In genomic region chr19:12009501-12010280, GRCm38 (mm10) we compare ENCODE assay signal across 8 mouse cellular contexts. TPM values are rescaled to one million over a fixed set of nuclear protein-coding genes. Genes with fewer than 3 reads are reported as not detected.
DNase-seq lines count a peak whose midpoint lies in the region; ATAC-seq and TF ChIP-seq lines count a peak whose summit lies in the region.

No protein-coding gene starts in this region.

- no peak for TF ChIP-seq CTCF in lung, postnatal 0 days (IDR thresholded peaks at IDR 0.05)

- no peaks in the 10 kb centered on the region for H3K27me3 ChIP-seq in forebrain, embryonic 16.5 days (replicated peaks; ENCODE audit: control insufficient read depth, insufficient read depth, low read length)
- no peaks in the 10 kb centered on the region for H3K27me3 ChIP-seq in hindbrain, embryonic 11.5 days (ENCODE audit: control insufficient read depth, insufficient read depth, low read length)
- no peaks in the 10 kb centered on the region for H3K27me3 ChIP-seq in lung, postnatal 0 days (replicated peaks; ENCODE audit: insufficient read depth, low read length)

- peak overlapping the region; percentile 71 for H3K4me3 ChIP-seq in forebrain, embryonic 16.5 days (replicated peaks; ENCODE audit: low read length)
- peak overlapping the region; percentile 63 for H3K4me3 ChIP-seq in hindbrain, embryonic 11.5 days (ENCODE audit: low read depth, low read length)
- peak overlapping the region; percentile 58 for H3K4me3 ChIP-seq in lung, postnatal 0 days (ENCODE audit: low read depth, low read length)

- peak overlapping the region; percentile 75 for H3K4me2 ChIP-seq in forebrain, embryonic 16.5 days (ENCODE audit: low read length)
- H3K4me2 ChIP-seq in hindbrain, embryonic 11.5 days (replicated peaks; ENCODE audit: low read depth, low read length), result peak overlapping the region; percentile 54
- peak overlapping the region; percentile 67 for H3K4me2 ChIP-seq in lung, postnatal 0 days (replicated peaks; ENCODE audit: low read depth, low read length)

- peak overlapping the region; percentile 96 for H3K27ac ChIP-seq in forebrain, embryonic 16.5 days (ENCODE audit: low read length)
- H3K27ac ChIP-seq in hindbrain, embryonic 11.5 days (ENCODE audit: low read depth, low read length), result peak overlapping the region; percentile 91
- H3K27ac ChIP-seq in lung, postnatal 0 days (ENCODE audit: low read length), result peak overlapping the region; percentile 85

- H3K36me3 ChIP-seq in forebrain, embryonic 16.5 days (ENCODE audit: control insufficient read depth, insufficient read depth), result no peaks in the 10 kb centered on the region
- no peaks in the 10 kb centered on the region for H3K36me3 ChIP-seq in hindbrain, embryonic 11.5 days (ENCODE audit: control insufficient read depth, insufficient read depth, low read length)
- H3K36me3 ChIP-seq in lung, postnatal 0 days (ENCODE audit: insufficient read depth, low read length), result no peaks in the 10 kb centered on the region

- WGBS in forebrain, embryonic 16.5 days, result 1% methylated on average over 24 of the region's 24 CpGs
- 1% methylated on average over 24 of the region's 24 CpGs for WGBS in hindbrain, embryonic 11.5 days
- WGBS in lung, postnatal 0 days, result 2% methylated on average over 24 of the region's 24 CpGs

- no peaks in the 10 kb centered on the region for H3K9me3 ChIP-seq in forebrain, embryonic 16.5 days (ENCODE audit: control insufficient read depth, low read length)
- no peaks in the 10 kb centered on the region for H3K9me3 ChIP-seq in hindbrain, embryonic 11.5 days (ENCODE audit: control insufficient read depth, low read length)
- H3K9me3 ChIP-seq in lung, postnatal 0 days (ENCODE audit: low read length), result no peaks in the 10 kb centered on the region

- peak overlapping the region; percentile 93 for H3K9ac ChIP-seq in forebrain, embryonic 16.5 days (replicated peaks; ENCODE audit: low read depth, low read length)
- peak overlapping the region; percentile 85 for H3K9ac ChIP-seq in hindbrain, embryonic 11.5 days (ENCODE audit: low read depth, low read length)
- H3K9ac ChIP-seq in lung, postnatal 0 days (replicated peaks; ENCODE audit: low read depth), result peak overlapping the region; percentile 43; the same call in 1 of the 2 replicates

- no peak for TF ChIP-seq EP300 in lung, postnatal 0 days (IDR thresholded peaks at IDR 0.05)

- peak; percentile 94 for DNase-seq in MEL-GATA-1-ER (ENCODE audit: extremely low read depth, low read depth)
- peak; percentile 84 for DNase-seq in c-Kit-positive CD71-positive TER-119-negative erythroid progenitor cells, embryonic 14.5 days (ENCODE audit: low read depth)
- DNase-seq in hindbrain, embryonic 11.5 days (ENCODE audit: low spot score), result peak; percentile 86
- peak; percentile 71 to 89 for DNase-seq in layer of hippocampus, postnatal 14 days (ENCODE audit: low spot score in 2 of 2)
- DNase-seq in lung, postnatal 0 days (ENCODE audit: low spot score), result peak; percentile 80
- DNase-seq in retina, embryonic 14.5 days (ENCODE audit: low spot score), result peak; percentile 92
- DNase-seq in urinary bladder, postnatal 14 days (ENCODE audit: low spot score), result peak; percentile 72

- ATAC-seq in forebrain, embryonic 16.5 days, result peak; percentile 11
- ATAC-seq in hindbrain, embryonic 11.5 days (ENCODE audit: low FRiP score), result peak; percentile 6; the same call in 1 of the 2 replicates
- ATAC-seq in lung, postnatal 0 days, result no peak

- H3K4me1 ChIP-seq in forebrain, embryonic 16.5 days (replicated peaks; ENCODE audit: control insufficient read depth, insufficient read depth, low read length), result peaks cover 11% of the 10 kb centered on the region
- H3K4me1 ChIP-seq in hindbrain, embryonic 11.5 days (replicated peaks; ENCODE audit: control insufficient read depth, insufficient read depth, low read length), result no peaks in the 10 kb centered on the region
- H3K4me1 ChIP-seq in lung, postnatal 0 days (ENCODE audit: insufficient read depth, low read depth, low read length), result peaks cover 4% of the 10 kb centered on the region; the same call in 1 of the 2 replicates

RNA-seq across cellular contexts. Expression of gene Olfr1423, which starts 31.4 kb away (rescaled TPM):
- polyA plus RNA-seq in forebrain, embryonic 16.5 days (2015; fragmentation: Nextera tagmentation; extraction: Ambion mirVana), result not detected in 2 replicates
- not detected in 2 replicates for polyA plus RNA-seq in hindbrain, embryonic 11.5 days (2014; fragmentation: Nextera tagmentation; extraction: Ambion mirVana)
- not detected for total RNA-seq in layer of hippocampus, postnatal 14 days (2021)
- polyA plus RNA-seq in lung, postnatal 0 days (2015; fragmentation: Nextera tagmentation; extraction: Ambion mirVana), result not detected in 2 replicates

RNA-seq across cellular contexts. Expression of gene Osbp, which starts 44.0 kb away (rescaled TPM):
- polyA plus RNA-seq in forebrain, embryonic 16.5 days (2015; fragmentation: Nextera tagmentation; extraction: Ambion mirVana), result 4.1 and 4.3 TPM in 2 replicates
- polyA plus RNA-seq in hindbrain, embryonic 11.5 days (2014; fragmentation: Nextera tagmentation; extraction: Ambion mirVana), result 7.5 and 8.3 TPM in 2 replicates
- total RNA-seq in layer of hippocampus, postnatal 14 days (2021), result 10 to 100 TPM; 54.8 to 56.2 TPM
- 4.6 and 5.2 TPM in 2 replicates for polyA plus RNA-seq in lung, postnatal 0 days (2015; fragmentation: Nextera tagmentation; extraction: Ambion mirVana)

RNA-seq across cellular contexts. Expression of gene Olfr1424, which starts 52.8 kb away (rescaled TPM):
- polyA plus RNA-seq in forebrain, embryonic 16.5 days (2015; fragmentation: Nextera tagmentation; extraction: Ambion mirVana), result not detected in 2 replicates
- not detected in 2 replicates for polyA plus RNA-seq in hindbrain, embryonic 11.5 days (2014; fragmentation: Nextera tagmentation; extraction: Ambion mirVana)
- not detected for total RNA-seq in layer of hippocampus, postnatal 14 days (2021)
- not detected in 2 replicates for polyA plus RNA-seq in lung, postnatal 0 days (2015; fragmentation: Nextera tagmentation; extraction: Ambion mirVana)

Comparison
In these comparisons a context has a peak if more than half of its experiments do, and no peak if none do; other contexts are left out.
1. H3K9ac ChIP-seq: peak in every context shown above with its lines; median percentile 93 in forebrain, embryonic 16.5 days; 85 in hindbrain, embryonic 11.5 days; 43 in lung, postnatal 0 days.